Mouse (Mus musculus) urinary bladder, adult 18-20 months (tissue): ENCODE measurements around the gene Add1.
A peak's percentile ranks its signal among the peaks of the same experiment; 100 is the strongest.
"Not testable (repeated sequence)": the region's sequence is repeated elsewhere in the genome, so short reads cannot be mapped to it uniquely, and the experiment has no call there.

Source experiments
- DNase-seq, 2 experiments: peaks; one replicate each; pipeline ENCODE4 v3.0.0; 2022; ENCODE audit warnings: low spot score in 2 of 2, mixed read lengths in 2 of 2

Add1 gene

GRCm38 (mm10) chr5:34550251-34550650 is 23.2 kb upstream of the Add1 start:
- no peak for DNase-seq

GRCm38 (mm10) chr5:34551821-34552220 is 21.6 kb upstream of the Add1 start:
- DNase-seq = no peak

- no peak for DNase-seq
These were observed 9.6 kb upstream of the Add1 start for GRCm38 (mm10) chr5:34563854-34564253.

- no peak for DNase-seq
These were observed 9.2 kb upstream of the Add1 start for GRCm38 (mm10) chr5:34564291-34564690.

GRCm38 (mm10) chr5:34565545-34566283 is 7.8 kb upstream of the Add1 start:
- DNase-seq = peak in 1 of 2 experiments; percentile 77

- no peak for DNase-seq
These were observed 1.9 kb upstream of the Add1 start for GRCm38 (mm10) chr5:34571551-34571950.

- not testable (repeated sequence) for DNase-seq
These were observed 896 bp upstream of the Add1 start for GRCm38 (mm10) chr5:34572568-34572967.

- no peak for DNase-seq
These were observed 1.3 kb downstream of the Add1 start for GRCm38 (mm10) chr5:34574721-34575120.

GRCm38 (mm10) chr5:34576286-34576685 is 2.8 kb downstream of the Add1 start:
- DNase-seq = no peak

GRCm38 (mm10) chr5:34578038-34578655 is 4.7 kb downstream of the Add1 start:
- no peak for DNase-seq

- no peak for DNase-seq
These were observed 5.9 kb downstream of the Add1 start for GRCm38 (mm10) chr5:34579377-34579776.

GRCm38 (mm10) chr5:34581671-34582313 is 8.3 kb downstream of the Add1 start:
- DNase-seq = peak in 1 of 2 experiments; percentile 25

- no peak for DNase-seq
These were observed 8.8 kb downstream of the Add1 start for GRCm38 (mm10) chr5:34582314-34582675.

GRCm38 (mm10) chr5:34585216-34585615 is 11.8 kb downstream of the Add1 start:
- DNase-seq = no peak

- no peak for DNase-seq
These were observed 14.4 kb downstream of the Add1 start for GRCm38 (mm10) chr5:34587881-34588280.

- no peak for DNase-seq
These were observed 16.6 kb downstream of the Add1 start for GRCm38 (mm10) chr5:34590059-34590458.

GRCm38 (mm10) chr5:34590702-34591101 is 17.2 kb downstream of the Add1 start:
- no peak for DNase-seq

- DNase-seq = no peak
These were observed 18.0 kb downstream of the Add1 start for GRCm38 (mm10) chr5:34591388-34592004.

- DNase-seq = not testable (repeated sequence)
These were observed 18.8 kb downstream of the Add1 start for GRCm38 (mm10) chr5:34592224-34592623.

- no peak for DNase-seq
These were observed 19.2 kb downstream of the Add1 start for GRCm38 (mm10) chr5:34592666-34593065.

GRCm38 (mm10) chr5:34593202-34593727 is 19.8 kb downstream of the Add1 start:
- DNase-seq = no peak

- no peak for DNase-seq
These were observed 31.1 kb downstream of the Add1 start for GRCm38 (mm10) chr5:34604576-34604975.
